Mouse (Mus musculus): Measurements from ENCODE around the gene Cryba4. TPM values are rescaled to one million over a fixed set of nuclear protein-coding genes. Genes with fewer than 3 reads are reported as not detected.

Gene Cryba4
- polyA plus RNA-seq, 1 experiment from 2014 or later = 1.9 TPM

GRCm38 (mm10) chr5:112228240-112229076, 23.9 kb downstream of the Cryba4 start:
- peak overlapping the region; percentile 40 for H3K4me3 ChIP-seq
- H3K4me1 ChIP-seq = peaks cover 19% of the 10 kb centered on the region
- H3K36me3 ChIP-seq = no peaks in the 10 kb centered on the region
- H3K9me3 ChIP-seq = no peaks in the 10 kb centered on the region
- no peak for ATAC-seq (ENCODE audit: extremely low read depth, insufficient number of reproducible peaks, low FRiP score, low TSS enrichment)
- no peak overlapping the region for H3K27ac ChIP-seq (replicated peaks)
- H3K9ac ChIP-seq = 0 out of 2 replicates have a peak overlapping the region, but pooled peaks have one; percentile 24
- WGBS = 1% methylated on average over 57 of the region's 57 CpGs
- H3K4me2 ChIP-seq = peak overlapping the region; percentile 64
- H3K27me3 ChIP-seq (replicated peaks) = peaks cover 96% of the 10 kb centered on the region

- Histone ChIP-seq H3K4me1 (peaks cover 19% of the 10 kb centered on the region), H3K9ac (no peak overlapping the region), H3K4me2 (peak overlapping the region; percentile 64), H3K36me3 (no peaks in the 10 kb centered on the region), H3K27me3 (replicated peaks) (peaks cover 99% of the 10 kb centered on the region), H3K9me3 (no peaks in the 10 kb centered on the region), H3K4me3 (peak overlapping the region; percentile 40), H3K27ac (replicated peaks) (no peak overlapping the region)
- WGBS = 3% methylated on average over 13 of the region's 13 CpGs
- no peak for ATAC-seq (ENCODE audit: extremely low read depth, insufficient number of reproducible peaks, low FRiP score, low TSS enrichment)
Observed at GRCm38 (mm10) chr5:112227898-112228239, 24.4 kb downstream of the Cryba4 start.

- Histone ChIP-seq H3K27ac (replicated peaks) (no peak overlapping the region), H3K9ac (peak overlapping the region; percentile 44; the same call in 1 of the 2 replicates), H3K9me3 (no peaks in the 10 kb centered on the region), H3K4me3 (peak overlapping the region; percentile 40), H3K4me1 (peaks cover 19% of the 10 kb centered on the region), H3K36me3 (no peaks in the 10 kb centered on the region), H3K27me3 (replicated peaks) (peaks cover 99% of the 10 kb centered on the region), H3K4me2 (peak overlapping the region; percentile 56)
- 2% methylated on average over 30 of the region's 30 CpGs for WGBS
- no peak for ATAC-seq (ENCODE audit: extremely low read depth, insufficient number of reproducible peaks, low FRiP score, low TSS enrichment)
Observed at GRCm38 (mm10) chr5:112227354-112227753, 25.0 kb downstream of the Cryba4 start.

- Histone ChIP-seq H3K27me3 (replicated peaks) (peaks cover 92% of the 10 kb centered on the region), H3K4me2 (no peak overlapping the region), H3K4me1 (peaks cover 19% of the 10 kb centered on the region), H3K9ac (no peak overlapping the region), H3K27ac (replicated peaks) (no peak overlapping the region), H3K4me3 (no peak overlapping the region), H3K36me3 (no peaks in the 10 kb centered on the region), H3K9me3 (no peaks in the 10 kb centered on the region)
- WGBS = 64% methylated on average over 6 of the region's 6 CpGs
- ATAC-seq (ENCODE audit: extremely low read depth, insufficient number of reproducible peaks, low FRiP score, low TSS enrichment) = no peak
Observed at GRCm38 (mm10) chr5:112225591-112225990, 26.7 kb downstream of the Cryba4 start.

GRCm38 (mm10) chr5:112220203-112220602, 32.1 kb downstream of the Cryba4 start:
- no peak overlapping the region for H3K27ac ChIP-seq (replicated peaks)
- WGBS = 80% methylated on average over 8 of the region's 8 CpGs
- peaks cover 82% of the 10 kb centered on the region for H3K27me3 ChIP-seq (replicated peaks)
- no peak for ATAC-seq (ENCODE audit: extremely low read depth, insufficient number of reproducible peaks, low FRiP score, low TSS enrichment)
- no peaks in the 10 kb centered on the region for H3K36me3 ChIP-seq
- H3K9ac ChIP-seq = no peak overlapping the region
- peaks cover 18% of the 10 kb centered on the region for H3K4me1 ChIP-seq
- no peak overlapping the region for H3K4me3 ChIP-seq
- no peak overlapping the region for H3K4me2 ChIP-seq
- H3K9me3 ChIP-seq = no peaks in the 10 kb centered on the region

- peaks cover 22% of the 10 kb centered on the region for H3K4me1 ChIP-seq
- H3K27me3 ChIP-seq (replicated peaks) = peaks cover 80% of the 10 kb centered on the region
- H3K27ac ChIP-seq (replicated peaks) = peak overlapping the region; percentile 69
- ATAC-seq (ENCODE audit: extremely low read depth, insufficient number of reproducible peaks, low FRiP score, low TSS enrichment) = peak; percentile 47; the same call in 1 of the 2 replicates
- no peak overlapping the region for H3K4me2 ChIP-seq
- no peak overlapping the region for H3K4me3 ChIP-seq
- no peaks in the 10 kb centered on the region for H3K36me3 ChIP-seq
- no peaks in the 10 kb centered on the region for H3K9me3 ChIP-seq
- 0% methylated on average over 1 of the region's 1 CpGs for WGBS
- no peak overlapping the region for H3K9ac ChIP-seq
Observed at GRCm38 (mm10) chr5:112219398-112219797, 32.9 kb downstream of the Cryba4 start.

- peaks cover 80% of the 10 kb centered on the region for H3K27me3 ChIP-seq (replicated peaks)
Observed at GRCm38 (mm10) chr5:112218679-112219078, 33.6 kb downstream of the Cryba4 start.

GRCm38 (mm10) chr5:112217031-112217430, 35.3 kb downstream of the Cryba4 start:
- Histone ChIP-seq H3K27me3 (replicated peaks) (peaks cover 68% of the 10 kb centered on the region), H3K9me3 (no peaks in the 10 kb centered on the region), H3K4me1 (peaks cover 28% of the 10 kb centered on the region), H3K36me3 (no peaks in the 10 kb centered on the region), H3K4me3 (no peak overlapping the region), H3K27ac (replicated peaks) (no peak overlapping the region), H3K4me2 (no peak overlapping the region), H3K9ac (no peak overlapping the region)
- ATAC-seq (ENCODE audit: extremely low read depth, insufficient number of reproducible peaks, low FRiP score, low TSS enrichment) = no peak
- WGBS = 53% methylated on average over 22 of the region's 22 CpGs

More at GRCm38 (mm10) chr5:112218679-112219078, 33.6 kb downstream of the Cryba4 start:
- no peak overlapping the region for H3K4me3 ChIP-seq
- ATAC-seq (ENCODE audit: extremely low read depth, insufficient number of reproducible peaks, low FRiP score, low TSS enrichment) = no peak
- H3K4me2 ChIP-seq = no peak overlapping the region
- no peak overlapping the region for H3K9ac ChIP-seq
- no peaks in the 10 kb centered on the region for H3K9me3 ChIP-seq
- H3K4me1 ChIP-seq = peaks cover 28% of the 10 kb centered on the region
- peak overlapping the region; percentile 69; the same call in 1 of the 2 replicates for H3K27ac ChIP-seq (replicated peaks)
- no peaks in the 10 kb centered on the region for H3K36me3 ChIP-seq
- 55% methylated on average over 4 of the region's 4 CpGs for WGBS

- Histone ChIP-seq H3K4me3 (no peak overlapping the region), H3K27ac (replicated peaks) (no peak overlapping the region), H3K4me1 (peaks cover 28% of the 10 kb centered on the region), H3K9me3 (no peaks in the 10 kb centered on the region), H3K36me3 (no peaks in the 10 kb centered on the region), H3K9ac (no peak overlapping the region), H3K27me3 (replicated peaks) (peaks cover 62% of the 10 kb centered on the region), H3K4me2 (no peak overlapping the region)
- ATAC-seq (ENCODE audit: extremely low read depth, insufficient number of reproducible peaks, low FRiP score, low TSS enrichment) = no peak
- WGBS = 67% methylated on average over 7 of the region's 7 CpGs
Observed at GRCm38 (mm10) chr5:112216335-112216734, 36.0 kb downstream of the Cryba4 start.

GRCm38 (mm10) chr5:112215801-112216251, 36.5 kb downstream of the Cryba4 start:
- Histone ChIP-seq H3K4me2 (peak overlapping the region; percentile 14), H3K4me3 (no peak overlapping the region), H3K27ac (replicated peaks) (peak overlapping the region; percentile 30; the same call in 1 of the 2 replicates), H3K4me1 (peaks cover 28% of the 10 kb centered on the region), H3K9me3 (no peaks in the 10 kb centered on the region), H3K9ac (no peak overlapping the region), H3K27me3 (replicated peaks) (peaks cover 58% of the 10 kb centered on the region), H3K36me3 (no peaks in the 10 kb centered on the region)
- ATAC-seq (ENCODE audit: extremely low read depth, insufficient number of reproducible peaks, low FRiP score, low TSS enrichment) = no peak
- 41% methylated on average over 9 of the region's 9 CpGs for WGBS

- no peak overlapping the region for H3K9ac ChIP-seq
- peak overlapping the region; percentile 14 for H3K4me2 ChIP-seq
- H3K27ac ChIP-seq (replicated peaks) = peak overlapping the region; percentile 30; the same call in 1 of the 2 replicates
- no peaks in the 10 kb centered on the region for H3K36me3 ChIP-seq
- H3K27me3 ChIP-seq (replicated peaks) = peaks cover 60% of the 10 kb centered on the region
- peaks cover 28% of the 10 kb centered on the region for H3K4me1 ChIP-seq
- no peak overlapping the region for H3K4me3 ChIP-seq
- H3K9me3 ChIP-seq = no peaks in the 10 kb centered on the region
- 23% methylated on average over 12 of the region's 12 CpGs for WGBS
- no peak for ATAC-seq (ENCODE audit: extremely low read depth, insufficient number of reproducible peaks, low FRiP score, low TSS enrichment)
Observed at GRCm38 (mm10) chr5:112215291-112215751, 37.0 kb downstream of the Cryba4 start.

All from heart, embryonic 13.5 days (tissue).